Mouse (Mus musculus): Measurements from ENCODE around the gene Exoc4. TPM values are rescaled to one million over a fixed set of nuclear protein-coding genes. Genes with fewer than 3 reads are reported as not detected.
A peak's percentile ranks its signal among the peaks of the same experiment; 100 is the strongest.

The Exoc4 gene
- polyA plus RNA-seq, 1 experiment from 2014 or later: 5.0 TPM

DNA sequence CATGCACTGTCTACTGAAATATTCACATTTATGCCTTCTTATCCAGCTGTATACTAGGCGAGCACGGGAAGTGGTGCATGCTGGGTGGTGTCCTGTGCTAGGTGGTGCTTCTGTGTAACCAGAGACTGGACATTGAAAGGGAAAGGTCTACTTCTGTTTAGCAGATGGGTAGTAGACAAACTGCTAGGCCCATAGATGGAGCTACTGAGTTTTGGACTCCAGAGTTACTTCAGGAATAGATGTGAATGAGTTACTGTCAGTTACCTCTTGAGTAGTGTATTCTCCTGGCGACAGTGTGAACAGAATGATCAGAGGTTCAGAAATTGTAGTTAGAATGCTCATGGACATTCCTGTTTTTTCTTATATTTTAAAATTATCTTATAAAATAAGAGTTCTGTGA lies 48.7 kb downstream of the Exoc4 start:
- DNase-seq (no peak), ATAC-seq (no peak)
- H3K4me3 ChIP-seq (ENCODE audit: low read depth, low read length): no peak overlapping the region
- H3K9me3 ChIP-seq (ENCODE audit: low read length): no peaks in the 10 kb centered on the region
- no peaks in the 10 kb centered on the region for H3K27me3 ChIP-seq (ENCODE audit: insufficient read depth, low read length)
- H3K27ac ChIP-seq (ENCODE audit: low read depth): no peak overlapping the region
- no peak overlapping the region for H3K9ac ChIP-seq (replicated peaks)
- 70% methylated on average over 3 of the region's 3 CpGs for WGBS (ENCODE audit: insufficient replicate concordance)
- TF ChIP-seq CTCF (IDR thresholded peaks at IDR 0.05; ENCODE audit: low read depth) (peak; percentile 22), EP300 (IDR thresholded peaks at IDR 0.05; ENCODE audit: low read depth) (no peak)
- H3K4me2 ChIP-seq (ENCODE audit: low read depth, low read length): no peak overlapping the region
- no peaks in the 10 kb centered on the region for H3K4me1 ChIP-seq (ENCODE audit: insufficient read depth)
- no peaks in the 10 kb centered on the region; the same call in 1 of the 2 replicates for H3K36me3 ChIP-seq (replicated peaks; ENCODE audit: insufficient read depth, low read length)

- DNase-seq (no peak), ATAC-seq (no peak)
- H3K4me3 ChIP-seq (ENCODE audit: low read depth, low read length): no peak overlapping the region
- WGBS (ENCODE audit: insufficient replicate concordance): 53% methylated on average over 1 of the region's 1 CpGs
- H3K27me3 ChIP-seq (ENCODE audit: insufficient read depth, low read length): no peaks in the 10 kb centered on the region
- no peak overlapping the region for H3K9ac ChIP-seq (replicated peaks)
- H3K9me3 ChIP-seq (ENCODE audit: low read length): no peaks in the 10 kb centered on the region
- H3K27ac ChIP-seq (ENCODE audit: low read depth): no peak overlapping the region
- no peak for TF ChIP-seq CTCF (IDR thresholded peaks at IDR 0.05; ENCODE audit: low read depth)
- TF ChIP-seq EP300 (IDR thresholded peaks at IDR 0.05; ENCODE audit: low read depth): peak; percentile 58
- H3K36me3 ChIP-seq (replicated peaks; ENCODE audit: insufficient read depth, low read length): no peaks in the 10 kb centered on the region; the same call in 1 of the 2 replicates
- no peaks in the 10 kb centered on the region for H3K4me1 ChIP-seq (ENCODE audit: insufficient read depth)
- H3K4me2 ChIP-seq (ENCODE audit: low read depth, low read length): no peak overlapping the region
Observed at GRCm38 (mm10) chr6:33298768-33299167, 49.9 kb downstream of the Exoc4 start.

- Histone ChIP-seq H3K9ac (replicated peaks) (no peak overlapping the region), H3K27me3 (ENCODE audit: insufficient read depth, low read length) (no peaks in the 10 kb centered on the region), H3K36me3 (replicated peaks; ENCODE audit: insufficient read depth, low read length) (peaks cover 4% of the 10 kb centered on the region), H3K4me1 (ENCODE audit: insufficient read depth) (no peaks in the 10 kb centered on the region), H3K27ac (ENCODE audit: low read depth) (no peak overlapping the region), H3K4me2 (ENCODE audit: low read depth, low read length) (no peak overlapping the region), H3K9me3 (ENCODE audit: low read length) (no peaks in the 10 kb centered on the region), H3K4me3 (ENCODE audit: low read depth, low read length) (no peak overlapping the region)
- TF ChIP-seq CTCF (IDR thresholded peaks at IDR 0.05; ENCODE audit: low read depth) (no peak), EP300 (IDR thresholded peaks at IDR 0.05; ENCODE audit: low read depth) (no peak)
- DNase-seq: no peak
- ATAC-seq: no peak
- WGBS (ENCODE audit: insufficient replicate concordance): 65% methylated on average over 1 of the region's 1 CpGs
Observed at GRCm38 (mm10) chr6:33305996-33306395, 57.1 kb downstream of the Exoc4 start.

DNA sequence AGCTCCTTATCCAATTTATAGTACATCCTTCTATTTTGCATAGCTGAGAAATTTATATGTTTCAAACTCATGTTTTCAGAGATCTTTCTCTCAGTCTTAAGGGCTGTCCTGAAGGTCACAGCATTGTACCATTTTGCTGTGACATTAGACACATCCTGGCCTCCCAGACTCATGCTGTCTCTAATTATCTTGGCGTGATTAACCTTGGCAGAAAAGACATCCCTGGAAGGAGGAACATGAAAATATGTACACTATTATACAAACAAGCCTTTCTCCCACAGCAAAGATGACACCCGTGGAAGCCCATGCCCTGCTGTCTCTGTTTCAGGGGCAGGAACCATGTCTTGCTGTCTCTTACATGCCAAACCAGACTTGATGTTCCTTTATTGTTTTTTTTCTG lies 59.8 kb downstream of the Exoc4 start:
- TF ChIP-seq CTCF (IDR thresholded peaks at IDR 0.05; ENCODE audit: low read depth): no peak
- TF ChIP-seq EP300 (IDR thresholded peaks at IDR 0.05; ENCODE audit: low read depth): no peak
- 79% methylated on average over 2 of the region's 2 CpGs for WGBS (ENCODE audit: insufficient replicate concordance)
- Histone ChIP-seq H3K27me3 (ENCODE audit: insufficient read depth, low read length) (no peaks in the 10 kb centered on the region), H3K9me3 (ENCODE audit: low read length) (no peaks in the 10 kb centered on the region), H3K36me3 (replicated peaks; ENCODE audit: insufficient read depth, low read length) (peaks cover 4% of the 10 kb centered on the region), H3K9ac (replicated peaks) (no peak overlapping the region), H3K4me3 (ENCODE audit: low read depth, low read length) (no peak overlapping the region), H3K27ac (ENCODE audit: low read depth) (no peak overlapping the region), H3K4me2 (ENCODE audit: low read depth, low read length) (no peak overlapping the region), H3K4me1 (ENCODE audit: insufficient read depth) (no peaks in the 10 kb centered on the region)
- no peak for DNase-seq
- no peak for ATAC-seq

GRCm38 (mm10) chr6:33310486-33310885 lies 61.6 kb downstream of the Exoc4 start:
- no peaks in the 10 kb centered on the region for H3K9me3 ChIP-seq (ENCODE audit: low read length)
- no peak overlapping the region for H3K27ac ChIP-seq (ENCODE audit: low read depth)

DNA sequence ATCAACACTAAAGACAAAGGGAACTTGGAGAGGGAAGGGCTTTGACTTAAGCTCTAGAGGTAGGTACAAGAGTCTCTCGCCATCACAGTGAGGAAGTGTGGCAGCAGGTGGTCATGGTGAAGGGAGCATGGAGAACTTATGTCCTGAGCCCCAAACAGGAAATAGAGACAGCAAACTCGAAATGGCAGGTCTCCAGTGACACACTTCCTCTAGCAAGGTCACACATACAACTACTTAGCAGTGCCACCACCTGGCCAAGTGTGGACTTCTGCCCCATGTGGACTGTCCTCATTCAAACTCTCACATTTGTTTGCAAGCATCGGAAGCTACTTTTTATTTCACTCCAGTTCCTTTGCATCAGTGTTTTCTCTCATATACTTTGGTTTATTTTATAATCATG lies 74.0 kb downstream of the Exoc4 start:
- Histone ChIP-seq H3K9me3 (ENCODE audit: low read length) (no peaks in the 10 kb centered on the region), H3K27me3 (ENCODE audit: insufficient read depth, low read length) (no peaks in the 10 kb centered on the region), H3K9ac (replicated peaks) (no peak overlapping the region), H3K4me1 (ENCODE audit: insufficient read depth) (no peaks in the 10 kb centered on the region), H3K4me2 (ENCODE audit: low read depth, low read length) (no peak overlapping the region), H3K4me3 (ENCODE audit: low read depth, low read length) (no peak overlapping the region), H3K36me3 (replicated peaks; ENCODE audit: insufficient read depth, low read length) (no peaks in the 10 kb centered on the region), H3K27ac (ENCODE audit: low read depth) (no peak overlapping the region)
- TF ChIP-seq CTCF (IDR thresholded peaks at IDR 0.05; ENCODE audit: low read depth) (peak; percentile 31), EP300 (IDR thresholded peaks at IDR 0.05; ENCODE audit: low read depth) (no peak)
- DNase-seq (no peak), ATAC-seq (no peak)
- WGBS (ENCODE audit: insufficient replicate concordance): 58% methylated on average over 3 of the region's 3 CpGs

More at GRCm38 (mm10) chr6:33310486-33310885, 61.6 kb downstream of the Exoc4 start:
- H3K36me3 ChIP-seq (replicated peaks; ENCODE audit: insufficient read depth, low read length): peaks cover 4% of the 10 kb centered on the region
- DNase-seq: no peak
- H3K4me2 ChIP-seq (ENCODE audit: low read depth, low read length): no peak overlapping the region
- no peak overlapping the region for H3K4me3 ChIP-seq (ENCODE audit: low read depth, low read length)
- ATAC-seq: no peak
- TF ChIP-seq CTCF (IDR thresholded peaks at IDR 0.05; ENCODE audit: low read depth): no peak
- TF ChIP-seq EP300 (IDR thresholded peaks at IDR 0.05; ENCODE audit: low read depth): no peak
- WGBS (ENCODE audit: insufficient replicate concordance): 94% methylated on average over 1 of the region's 1 CpGs
- H3K4me1 ChIP-seq (ENCODE audit: insufficient read depth): no peaks in the 10 kb centered on the region
- H3K9ac ChIP-seq (replicated peaks): no peak overlapping the region
- no peaks in the 10 kb centered on the region for H3K27me3 ChIP-seq (ENCODE audit: insufficient read depth, low read length)

DNA sequence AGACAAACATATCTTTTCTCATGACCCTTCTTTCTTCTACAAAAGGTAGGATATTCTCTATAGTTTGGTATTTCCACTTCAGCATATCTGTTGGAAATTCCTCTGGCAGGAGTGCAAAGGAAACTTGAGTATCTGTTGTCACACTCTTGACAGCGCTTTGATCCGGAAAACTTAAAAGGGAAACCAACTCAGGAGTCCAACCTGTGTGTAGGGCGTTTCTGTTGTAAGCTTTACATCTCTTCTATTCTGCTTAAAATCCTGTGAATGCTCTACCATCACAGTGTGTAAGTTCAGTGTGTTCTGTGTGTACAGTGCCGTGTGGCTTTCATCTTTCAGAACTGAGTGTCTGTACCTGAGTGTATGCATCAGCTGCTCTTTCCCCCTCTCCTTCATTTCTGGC lies 74.5 kb downstream of the Exoc4 start:
- ATAC-seq: no peak
- H3K9ac ChIP-seq (replicated peaks): no peak overlapping the region
- H3K9me3 ChIP-seq (ENCODE audit: low read length): no peaks in the 10 kb centered on the region
- no peaks in the 10 kb centered on the region for H3K27me3 ChIP-seq (ENCODE audit: insufficient read depth, low read length)
- DNase-seq: no peak
- no peak overlapping the region for H3K4me2 ChIP-seq (ENCODE audit: low read depth, low read length)
- H3K4me3 ChIP-seq (ENCODE audit: low read depth, low read length): no peak overlapping the region
- H3K4me1 ChIP-seq (ENCODE audit: insufficient read depth): no peaks in the 10 kb centered on the region
- no peak for TF ChIP-seq CTCF (IDR thresholded peaks at IDR 0.05; ENCODE audit: low read depth)
- TF ChIP-seq EP300 (IDR thresholded peaks at IDR 0.05; ENCODE audit: low read depth): no peak
- no peak overlapping the region for H3K27ac ChIP-seq (ENCODE audit: low read depth)
- WGBS (ENCODE audit: insufficient replicate concordance): 79% methylated on average over 4 of the region's 4 CpGs
- H3K36me3 ChIP-seq (replicated peaks; ENCODE audit: insufficient read depth, low read length): no peaks in the 10 kb centered on the region
